Comparison of ENCODE assay signal across 24 mouse cellular contexts in the genomic region with DNA sequence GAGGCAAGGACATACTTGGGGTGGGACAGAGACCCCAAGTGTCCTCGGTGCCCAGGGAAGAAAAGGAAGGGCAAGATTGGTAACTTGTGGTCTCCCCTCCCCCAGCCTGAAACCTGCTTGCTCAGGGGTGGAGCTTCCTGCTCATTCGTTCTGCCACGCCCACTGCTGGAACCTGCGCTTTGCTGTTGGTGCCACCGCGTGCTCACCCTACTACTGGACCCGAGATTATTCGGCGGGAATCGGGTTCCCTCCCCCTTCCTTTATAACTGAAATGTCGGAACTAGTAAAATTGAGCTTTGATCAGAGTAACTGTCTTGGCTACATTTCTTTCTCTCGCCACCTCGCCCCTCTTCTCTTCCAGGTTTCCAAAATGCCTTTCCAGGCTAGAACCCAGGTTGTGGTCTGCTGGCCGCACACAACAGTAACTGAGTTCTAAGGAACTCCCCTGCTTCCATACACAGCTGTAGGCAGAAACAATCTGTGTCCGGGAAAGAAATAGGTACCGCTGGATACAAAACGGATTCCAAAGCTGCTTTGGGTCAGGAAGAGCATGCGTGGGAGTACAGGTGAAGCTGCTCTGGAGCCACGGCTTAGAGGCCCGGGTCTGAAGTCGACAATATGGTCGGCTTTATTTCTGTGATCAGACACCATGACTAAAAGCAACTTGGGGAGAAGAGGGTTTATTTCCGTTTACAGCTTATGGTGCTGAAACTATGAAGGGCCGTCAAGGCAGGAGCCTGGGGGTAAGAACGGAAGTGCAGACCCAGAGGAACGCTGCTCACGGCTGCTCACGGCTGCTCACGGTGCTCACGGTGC. TPM values are rescaled to one million over a fixed set of nuclear protein-coding genes. Genes with fewer than 3 reads are reported as not detected.
A peak's percentile ranks its signal among the peaks of the same experiment; 100 is the strongest.
DNase-seq lines count a peak whose midpoint lies in the region; ATAC-seq and TF ChIP-seq lines count a peak whose summit lies in the region.
"Had no signal": no experiment of that assay in that cellular context is flagged by ENCODE, and none has a peak within 500 bp of the region (broad histone marks: within the 10 kb centered on the region; RNA-seq: fewer than 3 reads in every experiment).

No protein-coding gene starts in this region.

- no peak for ATAC-seq in hindbrain, postnatal 0 days
- ATAC-seq: forebrain, embryonic 13.5 days; intestine, embryonic 15.5 days; Patski had no signal

- no peaks in the 10 kb centered on the region for H3K9me3 ChIP-seq in MEL (replicated peaks; ENCODE audit: insufficient read depth, low read length)
- no peaks in the 10 kb centered on the region for H3K9me3 ChIP-seq in hindbrain, postnatal 0 days (ENCODE audit: low read length)
- H3K9me3 ChIP-seq: hindbrain, embryonic 13.5 days; intestine, embryonic 15.5 days had no signal

- no peaks in the 10 kb centered on the region for H3K4me1 ChIP-seq in kidney, adult 2 months (ENCODE audit: control insufficient read depth, insufficient read depth, low read length)
- peaks cover 2 to 6% of the 10 kb centered on the region in 2 experiments; a peak in 3 of 4 replicates for H3K4me1 ChIP-seq in MEL (ENCODE audit: control insufficient read depth in 1 of 2, insufficient read depth in 2 of 2, low read length in 2 of 2)
- H3K4me1 ChIP-seq in hindbrain, postnatal 0 days (ENCODE audit: insufficient read depth, low read length) = no peaks in the 10 kb centered on the region
- H3K4me1 ChIP-seq: embryonic facial prominence, embryonic 13.5 days; forebrain, embryonic 13.5 days had no signal

- no peak overlapping the region for H3K4me3 ChIP-seq in kidney, adult 2 months (ENCODE audit: insufficient read depth, low read depth, low read length)
- peak overlapping the region; percentile 53 to 75 for H3K4me3 ChIP-seq in MEL (ENCODE audit: control insufficient read depth in 1 of 2, insufficient read depth in 1 of 2, low read depth in 2 of 2, low read length in 2 of 2)
- no peak overlapping the region for H3K4me3 ChIP-seq in hindbrain, postnatal 0 days (ENCODE audit: low read length)
- H3K4me3 ChIP-seq: embryonic facial prominence, embryonic 13.5 days; forebrain, embryonic 13.5 days; gastrocnemius, adult 2 months; heart, embryonic 10.5 days; hindbrain, embryonic 13.5 days; intestine, embryonic 15.5 days had no signal

- no peak overlapping the region for H3K4me2 ChIP-seq in hindbrain, postnatal 0 days (ENCODE audit: low read depth, low read length)
- H3K4me2 ChIP-seq: embryonic facial prominence, embryonic 13.5 days; forebrain, embryonic 13.5 days; hindbrain, embryonic 13.5 days; intestine, embryonic 15.5 days had no signal

- DNase-seq in kidney, adult 2 months = peak; percentile 10
- no peak for DNase-seq in kidney, adult 9 months
- DNase-seq in A20 (ENCODE audit: low read depth, low spot score) (peak; percentile 44), MEL (ENCODE audit: low read depth, low spot score) (peak; percentile 85)
- DNase-seq in yolk sac, embryonic 10.5 days (ENCODE audit: low spot score) = peak; percentile 0
- DNase-seq in hindbrain, postnatal 0 days (ENCODE audit: low spot score) = no peak
- DNase-seq in embryo, embryonic 11 days = no peak
- DNase-seq: adrenal gland, postnatal 10 days; cerebellum, adult 11-12 months; cerebellum, adult 9-10 months; cerebellum, postnatal 25 days; gastrocnemius, adult 2 months; gastrocnemius, postnatal 25 days; heart, postnatal 10 days; heart, postnatal 4 days had no signal

- WGBS in kidney, adult 2 months = 79% methylated on average over 30 of the region's 30 CpGs
- 93% methylated on average over 30 of the region's 30 CpGs for WGBS in hindbrain, postnatal 0 days

- peaks cover 4% of the 10 kb centered on the region; the same call in 1 of the 2 replicates for H3K79me2 ChIP-seq in MEL (ENCODE audit: control insufficient read depth, insufficient read depth, low read length, poor library complexity)

- no peak for TF ChIP-seq CTCF in kidney, adult 2 months (conservative IDR thresholded peaks at IDR 0.05; ENCODE audit: insufficient read depth, insufficient read length, low read depth, low read length)
- TF ChIP-seq CTCF in MEL (IDR thresholded peaks at IDR 0.05 in 2 of 3, conservative IDR thresholded peaks at IDR 0.05 in 1 of 3; ENCODE audit: control insufficient read depth in 1 of 3, insufficient read depth in 1 of 3, low read depth in 2 of 3, low read length in 3 of 3, poor library complexity in 1 of 3, severe bottlenecking in 1 of 3) = no peak
- TF ChIP-seq CTCF in hindbrain, postnatal 0 days (IDR thresholded peaks at IDR 0.05; ENCODE audit: low read depth) = no peak

- no peaks in the 10 kb centered on the region for H3K27me3 ChIP-seq in kidney, adult 2 months (replicated peaks; ENCODE audit: control insufficient read depth, insufficient read depth, low read length)
- no peaks in the 10 kb centered on the region for H3K27me3 ChIP-seq in MEL (ENCODE audit: control insufficient read depth in 1 of 2, insufficient read depth in 2 of 2, low read length in 2 of 2)
- H3K27me3 ChIP-seq in hindbrain, postnatal 0 days (ENCODE audit: insufficient read depth, low read length) = no peaks in the 10 kb centered on the region
- H3K27me3 ChIP-seq: CH12.LX; embryonic facial prominence, embryonic 13.5 days; forebrain, embryonic 13.5 days; hindbrain, embryonic 13.5 days; intestine, embryonic 15.5 days; Patski had no signal

- no peaks in the 10 kb centered on the region for H3K36me3 ChIP-seq in kidney, adult 2 months (ENCODE audit: control insufficient read depth, insufficient read depth, low read length)
- H3K36me3 ChIP-seq in MEL (ENCODE audit: control insufficient read depth in 1 of 2, insufficient read depth in 2 of 2, low read length in 2 of 2) = no peaks in the 10 kb centered on the region
- no peaks in the 10 kb centered on the region for H3K36me3 ChIP-seq in hindbrain, postnatal 0 days (ENCODE audit: insufficient read depth, low read length)
- H3K36me3 ChIP-seq: embryonic facial prominence, embryonic 13.5 days; G1E; heart, embryonic 10.5 days; hindbrain, embryonic 13.5 days; intestine, embryonic 15.5 days had no signal

- no peak for TF ChIP-seq POLR2A in kidney, adult 2 months (IDR thresholded peaks at IDR 0.05; ENCODE audit: low read depth, low read length)
- TF ChIP-seq POLR2A in MEL (IDR thresholded peaks at IDR 0.05; ENCODE audit: control insufficient read depth in 1 of 2, insufficient read depth in 1 of 2, low read depth in 1 of 2, low read length in 2 of 2, poor library complexity in 1 of 2) = peak; percentile 23 to 57; a peak in 1 of 4 replicates

- no peak overlapping the region for H3K27ac ChIP-seq in kidney, adult 2 months (ENCODE audit: insufficient read depth, low read depth, low read length)
- peak overlapping the region; percentile 98 for H3K27ac ChIP-seq in MEL (ENCODE audit: control insufficient read depth, low read depth, low read length)
- no peak overlapping the region for H3K27ac ChIP-seq in hindbrain, postnatal 0 days
- H3K27ac ChIP-seq: embryonic facial prominence, embryonic 13.5 days; forebrain, embryonic 13.5 days; gastrocnemius, adult 2 months; heart, embryonic 10.5 days; hindbrain, embryonic 13.5 days; intestine, embryonic 15.5 days had no signal

- no peak for TF ChIP-seq RAD21 in MEL (IDR thresholded peaks at IDR 0.05; ENCODE audit: low read depth, low read length)

- H3K9ac ChIP-seq in MEL (ENCODE audit: control insufficient read depth, low read depth, low read length, poor library complexity, severe bottlenecking) = peak overlapping the region; percentile 99
- H3K9ac ChIP-seq in hindbrain, postnatal 0 days (replicated peaks; ENCODE audit: low read length) = no peak overlapping the region
- H3K9ac ChIP-seq: embryonic facial prominence, embryonic 13.5 days; forebrain, embryonic 13.5 days; hindbrain, embryonic 13.5 days; intestine, embryonic 15.5 days had no signal

- TF ChIP-seq EP300 in MEL (IDR thresholded peaks at IDR 0.05; ENCODE audit: low read depth in 1 of 2, low read length in 2 of 2) = no peak

TF ChIP-seq in MEL, 35 proteins besides CTCF, POLR2A, EP300 and RAD21 (continues in another document):
- 0 out of 2 replicates have a peak, but pooled peaks have one; percentile 9 for TF ChIP-seq MAZ (IDR thresholded peaks at IDR 0.05; ENCODE audit: low read depth, low read length)
- peak; percentile 45; the same call in 1 of the 2 replicates for TF ChIP-seq TCF12 (IDR thresholded peaks at IDR 0.05; ENCODE audit: low read depth, low read length)
- TF ChIP-seq BHLHE40 (IDR thresholded peaks at IDR 0.05; ENCODE audit: borderline replicate concordance, low read depth, low read length) = no peak
- TF ChIP-seq USF1 (IDR thresholded peaks at IDR 0.05; ENCODE audit: low read depth, low read length) = no peak
- peak; percentile 53; the same call in 1 of the 2 replicates for TF ChIP-seq TBP (IDR thresholded peaks at IDR 0.05; ENCODE audit: low read depth, low read length)
- no peak for TF ChIP-seq CHD2 (IDR thresholded peaks at IDR 0.05; ENCODE audit: low read length)
- peak; percentile 51; the same call in 1 of the 2 replicates for TF ChIP-seq NRF1 (IDR thresholded peaks at IDR 0.05; ENCODE audit: insufficient read depth, low read depth, low read length, poor library complexity, severe bottlenecking)
- TF ChIP-seq ELF1 (IDR thresholded peaks at IDR 0.05; ENCODE audit: low read depth, low read length) = peak; percentile 36; the same call in 1 of the 2 replicates
- TF ChIP-seq ZMIZ1 (IDR thresholded peaks at IDR 0.05; ENCODE audit: low read depth, low read length) = 0 out of 2 replicates have a peak, but pooled peaks have one; percentile 53
- peak; percentile 59; the same call in 1 of the 2 replicates for TF ChIP-seq MXI1 (IDR thresholded peaks at IDR 0.05; ENCODE audit: low read depth, low read length)
- no peak for TF ChIP-seq RCOR1 (IDR thresholded peaks at IDR 0.05; ENCODE audit: low read depth, low read length)
- TF ChIP-seq POLR2AphosphoS2 (IDR thresholded peaks at IDR 0.05; ENCODE audit: low read length) = 0 out of 2 replicates have a peak, but pooled peaks have one; percentile 23
- peak; percentile 32; the same call in 1 of the 2 replicates for TF ChIP-seq SIN3A (IDR thresholded peaks at IDR 0.05; ENCODE audit: low read length)

RNA-seq across cellular contexts. Expression of gene Rnf223, which starts 6.2 kb away (rescaled TPM):
- 0.15 and 0.31 TPM in 2 replicates for polyA plus RNA-seq in kidney, adult 2 months (2012; rRNA removed)
- total RNA-seq in MEL (2012; rRNA removed) = 0.65 TPM in 2 replicates
- 1 to 10 TPM in 1 of 2 experiments, not detected in 1; 2.5 TPM for polyA plus RNA-seq in MEL (2012; ENCODE audit: insufficient read depth in 1 of 2, insufficient read length in 2 of 2, low read depth in 1 of 2, low replicate concordance in 2 of 2, missing spikeins in 1 of 2)
- 0.50 and 0.73 TPM in 2 replicates for total RNA-seq in hindbrain, postnatal 0 days (2014; rRNA removed)
- 0.25 and 0.31 TPM in 2 replicates for polyA plus RNA-seq in hindbrain, postnatal 0 days (2015; fragmentation: Nextera tagmentation; extraction: Ambion mirVana)
- total RNA-seq: gastrocnemius, adult 2 months; gastrocnemius, postnatal 25 days; granulocyte monocyte progenitor cell, adult 5-6 weeks; heart, postnatal 10 days had no signal

RNA-seq across cellular contexts. Expression of gene 9430015G10Rik, which starts 26.7 kb away (rescaled TPM):
- polyA plus RNA-seq in kidney, adult 2 months (2012; rRNA removed) = 8.7 and 11.7 TPM in 2 replicates
- total RNA-seq in MEL (2012; rRNA removed) = 27.5 and 28.7 TPM in 2 replicates
- 10 to 100 TPM in 1 of 2 experiments, not detected in 1; 52.9 TPM for polyA plus RNA-seq in MEL (2012; ENCODE audit: insufficient read depth in 1 of 2, insufficient read length in 2 of 2, low read depth in 1 of 2, low replicate concordance in 2 of 2, missing spikeins in 1 of 2)
- total RNA-seq in hindbrain, postnatal 0 days (2014; rRNA removed) = 24.0 and 32.8 TPM in 2 replicates
- polyA plus RNA-seq in hindbrain, postnatal 0 days (2015; fragmentation: Nextera tagmentation; extraction: Ambion mirVana) = 21.0 and 22.3 TPM in 2 replicates

Comparison
In these comparisons a context has a peak if more than half of its experiments do, and no peak if none do; other contexts are left out.
1. DNase-seq: peak in kidney, adult 2 months (single experiment), A20 (single experiment), MEL (single experiment) and yolk sac, embryonic 10.5 days (single experiment); none in kidney, adult 9 months (single experiment), hindbrain, postnatal 0 days (single experiment) and embryo, embryonic 11 days (single experiment).
2. H3K4me3 ChIP-seq: peak in MEL (2 of 2); none in kidney, adult 2 months (single experiment) and hindbrain, postnatal 0 days (single experiment).